Mouse (Mus musculus): ENCODE data around the gene Hsd11b1.
A peak's percentile ranks its signal among the peaks of the same experiment; 100 is the strongest.

Hsd11b1 gene

GRCm38 (mm10) chr1:193201383-193201778 is 62.5 kb downstream of the Hsd11b1 start, which contains the start of gene Traf3ip3:
Gene Traf3ip3 (minus strand): TSS chr1:193201703.
- no peak for TF ChIP-seq GATA4 (IDR thresholded peaks at IDR 0.05; ENCODE audit: insufficient replicate concordance, low read length)

- no peak for TF ChIP-seq GATA4 (IDR thresholded peaks at IDR 0.05; ENCODE audit: insufficient replicate concordance, low read length)
Measured at GRCm38 (mm10) chr1:193200640-193201382, 63.1 kb downstream of the Hsd11b1 start.

DNA sequence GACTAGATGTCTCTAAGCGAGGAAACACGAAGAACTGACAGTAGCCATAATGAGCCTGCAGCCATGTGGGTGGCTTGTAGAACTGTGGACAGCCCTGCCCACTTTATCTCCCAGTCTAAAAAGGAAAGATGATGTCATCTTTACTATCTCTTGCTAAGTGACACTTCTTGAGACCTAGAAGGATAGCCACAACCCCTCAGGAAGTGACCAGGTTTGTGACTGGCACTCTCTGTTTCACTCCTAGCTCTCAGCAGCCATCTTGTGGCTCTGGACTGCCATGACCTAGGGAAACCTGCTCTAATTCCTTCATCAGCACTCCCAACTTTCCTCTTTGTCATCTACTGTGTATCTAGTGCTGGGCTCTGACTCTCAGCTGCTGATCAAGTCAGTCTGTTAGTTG is 65.6 kb downstream of the Hsd11b1 start:
- TF ChIP-seq GATA4 (IDR thresholded peaks at IDR 0.05; ENCODE audit: insufficient replicate concordance, low read length) = no peak

DNA sequence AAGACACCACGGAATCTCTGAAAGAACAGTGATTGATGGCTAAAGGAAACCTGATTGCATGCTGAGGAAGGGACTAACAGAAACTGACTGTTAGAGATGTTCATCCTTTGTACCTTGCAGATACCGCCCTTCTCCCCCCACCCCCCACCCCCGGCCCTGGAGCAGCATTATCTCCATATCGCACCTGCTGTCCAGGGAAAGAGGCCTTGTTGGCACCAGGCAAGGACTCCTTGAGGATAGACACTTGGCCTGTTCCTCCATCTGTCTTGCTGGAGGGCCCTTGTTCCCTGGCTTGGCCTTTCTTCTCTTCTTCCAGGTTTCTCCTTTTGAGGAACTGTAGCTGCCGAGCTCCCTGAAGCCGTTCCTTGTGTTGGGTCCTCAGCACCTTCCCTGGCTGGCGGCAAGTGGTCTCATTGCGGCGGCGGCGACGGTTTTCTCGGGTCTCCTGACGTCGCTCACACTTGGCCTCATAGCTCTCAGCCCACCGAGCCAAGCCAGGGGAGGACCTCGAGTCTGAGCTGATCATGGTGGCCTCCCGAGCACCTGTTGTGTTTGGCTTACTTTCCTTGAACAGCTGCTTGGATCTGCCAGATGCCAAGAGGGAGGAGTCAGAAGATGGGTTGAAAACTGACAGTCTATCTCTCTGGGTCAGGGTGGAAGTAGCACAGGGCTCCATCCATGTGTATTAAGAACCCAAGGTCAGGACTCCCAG is 66.2 kb downstream of the Hsd11b1 start:
- no peak for TF ChIP-seq GATA4 (IDR thresholded peaks at IDR 0.05; ENCODE audit: insufficient replicate concordance, low read length)

DNA sequence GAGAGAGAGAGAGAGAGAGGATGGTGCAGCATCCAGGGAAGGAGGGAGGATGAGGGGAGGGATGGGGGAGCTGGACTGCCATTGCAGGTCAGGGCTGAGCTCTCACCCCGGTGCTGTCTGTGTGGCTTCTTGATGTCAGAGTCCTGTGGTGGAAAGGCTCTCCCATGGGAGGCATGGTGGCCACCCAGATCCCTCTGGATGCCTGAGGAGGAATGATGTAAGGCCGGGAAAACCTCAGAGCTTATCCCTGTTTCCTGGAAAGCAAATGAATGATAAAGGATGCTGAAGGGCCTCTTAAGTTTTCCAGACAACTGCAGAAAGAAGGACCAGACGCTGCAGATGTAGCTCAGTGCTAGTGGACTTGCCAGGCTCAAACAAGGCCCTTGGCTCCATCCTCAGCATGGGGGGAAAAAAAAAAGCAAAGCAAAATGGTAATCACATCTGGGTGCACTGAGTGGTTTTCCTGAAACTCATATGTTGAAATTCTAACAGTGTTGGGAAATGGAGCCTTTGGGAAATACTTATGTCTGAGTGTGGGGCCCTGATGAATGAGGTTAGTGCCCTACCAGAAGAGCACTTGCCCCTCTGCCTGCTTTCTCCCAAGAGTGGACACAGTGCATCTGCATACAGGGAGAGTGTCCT is 68.6 kb downstream of the Hsd11b1 start:
- no peak for TF ChIP-seq GATA4 (IDR thresholded peaks at IDR 0.05; ENCODE audit: insufficient replicate concordance, low read length)

GRCm38 (mm10) chr1:193194416-193195140 is 69.3 kb downstream of the Hsd11b1 start:
- TF ChIP-seq GATA4 (IDR thresholded peaks at IDR 0.05; ENCODE audit: insufficient replicate concordance, low read length) = no peak

DNA sequence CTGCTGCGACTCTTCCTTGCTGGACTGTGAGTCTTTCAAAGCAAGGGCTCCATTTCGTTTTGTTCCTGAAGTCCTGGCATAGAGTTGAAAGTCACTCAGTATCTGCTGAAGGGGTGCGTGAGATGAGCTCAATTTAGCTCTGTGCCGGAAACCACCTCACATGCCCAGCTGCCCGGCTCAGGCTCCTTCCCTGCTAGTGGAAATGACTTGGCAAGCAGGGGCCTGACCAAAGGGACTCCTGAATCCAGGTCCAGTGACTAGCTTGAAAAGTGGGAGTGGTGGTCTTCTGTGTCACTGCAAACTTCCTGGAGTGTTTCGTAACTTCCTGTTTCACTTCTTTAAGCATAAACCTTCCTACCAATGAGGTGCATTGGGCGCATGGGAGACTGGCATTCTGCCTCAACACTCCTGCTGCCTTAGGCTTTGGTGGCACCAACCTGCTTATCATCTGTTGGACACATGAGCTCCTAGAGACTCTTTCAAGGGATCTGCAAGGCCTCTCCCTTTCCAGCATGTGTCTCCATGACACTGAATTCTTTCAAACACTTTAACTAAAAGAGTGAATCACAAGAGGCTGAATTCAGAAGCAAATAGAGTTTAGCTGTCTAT is 72.1 kb downstream of the Hsd11b1 start:
- TF ChIP-seq GATA4 (IDR thresholded peaks at IDR 0.05; ENCODE audit: insufficient replicate concordance, low read length) = no peak

DNA sequence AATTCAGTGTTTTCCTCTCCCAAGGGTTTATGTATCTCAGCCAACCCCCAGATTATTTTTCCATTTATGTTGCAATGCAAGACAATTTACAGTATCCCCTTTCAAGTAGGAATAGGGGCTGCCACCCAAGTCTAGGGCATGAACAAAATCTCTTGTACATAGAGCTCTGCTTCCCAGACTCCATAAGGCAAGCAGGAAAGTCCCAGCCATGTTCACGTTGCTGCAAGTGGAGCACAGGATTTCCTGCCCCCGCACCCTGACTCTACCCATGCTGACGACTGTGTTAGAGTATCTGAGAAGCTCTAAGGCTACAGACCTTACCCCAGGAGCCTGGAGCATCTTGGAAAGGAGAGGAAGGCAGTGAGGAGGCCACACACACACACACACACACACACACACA is 74.1 kb downstream of the Hsd11b1 start:
- TF ChIP-seq GATA4 (IDR thresholded peaks at IDR 0.05; ENCODE audit: insufficient replicate concordance, low read length) = no peak

DNA sequence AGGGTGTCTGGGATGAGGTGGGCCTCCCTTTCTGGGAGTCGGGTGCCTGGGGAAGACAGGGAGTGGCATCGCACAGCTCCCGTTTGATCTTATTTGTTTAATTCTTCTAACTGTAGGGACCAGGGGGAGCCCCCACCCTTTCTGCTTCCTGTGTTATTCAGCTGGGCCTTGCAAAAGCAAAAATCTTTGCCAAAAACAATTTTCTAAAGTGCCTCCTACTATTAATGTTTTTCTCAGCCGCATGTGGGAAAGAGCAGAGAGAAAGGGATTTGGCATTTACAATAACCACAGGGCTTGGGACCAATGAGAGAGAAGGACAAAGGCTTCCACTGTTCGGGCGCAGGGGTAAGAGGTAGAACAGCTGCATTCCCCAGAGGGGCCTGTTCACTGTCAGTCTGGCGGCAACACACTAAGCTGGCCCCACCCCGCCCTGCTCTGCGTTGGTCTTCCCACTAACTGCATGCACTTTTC is 74.7 kb downstream of the Hsd11b1 start:
- TF ChIP-seq GATA4 (IDR thresholded peaks at IDR 0.05; ENCODE audit: insufficient replicate concordance, low read length) = no peak

DNA sequence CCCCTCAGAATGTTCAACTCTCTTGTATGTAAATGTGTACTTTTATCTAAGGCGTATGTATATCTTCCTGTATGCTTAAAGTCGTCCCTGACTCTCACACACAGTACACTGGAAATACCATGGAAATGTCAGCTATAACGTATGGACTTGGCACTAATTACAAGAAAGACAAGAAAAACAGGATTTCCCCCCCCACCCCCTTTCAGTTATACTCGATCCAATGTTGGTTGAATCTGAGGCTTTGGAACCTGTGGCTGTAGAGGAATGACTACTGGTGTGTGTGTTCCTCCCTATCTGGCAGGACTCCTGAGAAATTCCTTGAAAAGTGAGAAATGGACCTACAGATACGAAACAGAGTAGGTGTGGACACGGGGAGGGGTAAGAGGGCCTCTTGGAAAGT is 75.6 kb downstream of the Hsd11b1 start:
- no peak for TF ChIP-seq GATA4 (IDR thresholded peaks at IDR 0.05; ENCODE audit: insufficient replicate concordance, low read length)

DNA sequence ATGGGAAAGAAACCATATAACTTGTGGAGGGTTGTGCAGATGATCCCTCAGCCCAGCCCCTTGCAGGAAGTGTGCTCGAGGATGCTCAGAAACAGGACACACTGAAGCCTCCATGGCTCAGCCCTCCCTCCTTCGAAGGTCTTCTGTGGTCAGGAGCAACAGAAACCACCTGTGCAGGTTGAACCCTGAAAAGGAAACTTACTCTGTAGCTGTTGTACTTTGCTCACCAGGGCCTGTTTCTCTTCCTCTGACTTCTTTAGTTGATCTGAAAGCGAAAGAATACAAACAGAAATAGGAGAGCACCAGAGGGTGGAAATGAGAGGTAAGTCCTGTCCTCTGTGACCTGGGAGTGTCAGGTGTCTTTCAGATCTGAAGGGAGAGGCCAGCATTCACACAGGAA is 82.8 kb downstream of the Hsd11b1 start:
- no peak for TF ChIP-seq GATA4 (IDR thresholded peaks at IDR 0.05; ENCODE audit: insufficient replicate concordance, low read length)

GRCm38 (mm10) chr1:193174143-193174733 is 89.6 kb downstream of the Hsd11b1 start:
- TF ChIP-seq GATA4 (IDR thresholded peaks at IDR 0.05; ENCODE audit: insufficient replicate concordance, low read length) = no peak

- TF ChIP-seq GATA4 (IDR thresholded peaks at IDR 0.05; ENCODE audit: insufficient replicate concordance, low read length) = no peak
Measured at GRCm38 (mm10) chr1:193173810-193174129, 90.1 kb downstream of the Hsd11b1 start.

GRCm38 (mm10) chr1:193172991-193173809 is 90.7 kb downstream of the Hsd11b1 start:
- peak; percentile 29; the same call in 1 of the 2 replicates for TF ChIP-seq GATA4 (IDR thresholded peaks at IDR 0.05; ENCODE audit: insufficient replicate concordance, low read length)

Measured in liver, adult (tissue).